Mouse (Mus musculus) hindbrain, embryonic 15.5 days (tissue): ENCODE measurements around the gene Fbln1. TPM values are rescaled to one million over a fixed set of nuclear protein-coding genes. Genes with fewer than 3 reads are reported as not detected.

Experiments
- ATAC-seq: fragments of 200-750 bp; cut with Nextera tagmentation; 2 replicates; pipeline ENCODE4 v1.8.0; 2017; ENCODE audit warnings: low read depth, moderate number of reproducible peaks, moderate TSS enrichment; ENCODE audit not compliant: low FRiP score
- H3K27ac ChIP-seq: fragments of 300-500 bp; sonication (generic); replicated peaks from 2 replicates; pipeline ENCODE4 v1.5.1; 2015; ENCODE audit warnings: mild to moderate bottlenecking, inconsistent platforms
- H3K27me3 ChIP-seq: fragments of 300-500 bp; sonication (generic); 2 replicates; pipeline ENCODE4 v1.6.1; 2015; ENCODE audit warnings: control low read depth, inconsistent platforms
- H3K36me3 ChIP-seq: fragments of 300-500 bp; sonication (generic); 2 replicates; pipeline ENCODE4 v1.6.1; 2015; ENCODE audit warnings: control low read depth, inconsistent platforms
- H3K4me1 ChIP-seq: fragments of 300-500 bp; sonication (generic); replicated peaks from 2 replicates; pipeline ENCODE4 v1.6.1; 2015; ENCODE audit warnings: control low read depth, inconsistent platforms
- H3K4me2 ChIP-seq: fragments of 300-500 bp; sonication (generic); 2 replicates; pipeline ENCODE4 v1.6.1; 2015; ENCODE audit warnings: moderate library complexity, mild to moderate bottlenecking, inconsistent platforms
- H3K4me3 ChIP-seq: fragments of 300-500 bp; sonication (generic); 2 replicates; pipeline ENCODE4 v1.5.1; 2015; ENCODE audit warnings: mild to moderate bottlenecking, inconsistent platforms
- H3K9ac ChIP-seq: fragments of 300-500 bp; sonication (generic); 2 replicates; pipeline ENCODE4 v1.6.1; 2015; ENCODE audit warnings: inconsistent platforms
- H3K9me3 ChIP-seq: fragments of 300-500 bp; sonication (generic); 2 replicates; pipeline ENCODE4 v1.6.1; 2016; ENCODE audit warnings: control low read depth, inconsistent platforms
- WGBS: fragments of 180-500 bp; shearing (Covaris S2); methylation state at CpG from one replicate; pipeline ENCODE4 v1.1.7; 2015; 5-methylcytosine and 5-hydroxymethylcytosine counted together
- polyA plus RNA-seq: library from polyadenylated mRNA; unstranded; fragments of >200 nt; fragmentation: Nextera tagmentation; extraction: Ambion mirVana; gene quantifications from 2 replicates; pipeline ENCODE4 v1.2.1, GENCODE M21; 2015

Fbln1 gene
- polyA plus RNA-seq, 1 experiment from 2014 or later, result 53.6 TPM

DNA sequence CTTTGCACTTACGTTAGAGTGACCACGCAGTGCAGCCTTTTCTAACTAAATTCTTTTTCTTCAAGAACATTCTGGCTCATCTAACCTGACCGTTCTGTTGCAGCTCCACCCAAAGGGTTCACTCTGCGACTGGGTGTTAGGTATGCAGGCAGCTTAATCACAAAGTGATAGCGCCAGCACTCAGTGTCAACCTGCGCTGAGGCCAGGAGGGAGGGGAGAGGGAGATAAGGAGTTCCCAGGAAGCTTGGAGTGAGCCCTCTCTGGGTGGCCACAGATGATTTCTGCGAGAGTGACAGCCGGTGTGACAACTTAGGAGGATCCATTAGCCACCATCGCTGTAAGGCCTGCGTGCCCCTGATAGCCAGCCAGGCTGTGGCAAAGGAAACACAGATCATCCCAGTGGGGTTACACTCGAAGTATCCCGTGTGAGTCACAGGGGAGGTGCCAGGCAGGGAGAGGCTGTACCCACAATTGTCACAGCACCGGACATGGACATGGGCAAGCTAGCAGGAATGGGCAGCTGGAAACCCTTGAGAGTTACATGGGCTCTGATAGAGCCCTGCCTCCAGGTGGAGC is 24.3 kb downstream of the Fbln1 start:
- H3K27me3 ChIP-seq, result no peaks in the 10 kb centered on the region

DNA sequence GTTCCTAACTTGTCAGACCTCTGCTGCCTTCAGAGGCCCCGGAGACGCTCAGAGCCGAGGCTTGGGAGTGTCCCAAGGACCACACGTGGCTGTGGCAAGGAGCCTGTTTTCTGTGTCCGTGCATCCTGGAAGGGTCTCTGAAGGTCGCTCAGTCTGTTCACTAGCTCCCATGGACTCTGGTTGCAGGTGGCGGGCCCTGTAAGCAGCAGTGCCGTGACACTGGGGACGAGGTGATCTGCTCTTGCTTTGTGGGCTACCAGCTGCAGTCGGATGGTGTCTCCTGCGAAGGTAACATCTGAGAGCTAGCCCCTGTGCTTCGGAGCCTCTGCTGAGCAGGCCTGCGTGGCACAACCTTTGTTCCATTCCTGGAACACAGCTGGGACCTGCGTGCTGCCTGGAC is 24.9 kb downstream of the Fbln1 start:
- H3K4me1 ChIP-seq, result no peaks in the 10 kb centered on the region
- WGBS, result 94% methylated on average over 14 of the region's 14 CpGs
- H3K4me3 ChIP-seq, result no peak overlapping the region
- H3K27ac ChIP-seq, result no peak overlapping the region
- H3K9ac ChIP-seq, result no peak overlapping the region
- ATAC-seq, result no peak
- H3K27me3 ChIP-seq, result no peaks in the 10 kb centered on the region
- H3K36me3 ChIP-seq, result no peaks in the 10 kb centered on the region
- no peaks in the 10 kb centered on the region for H3K9me3 ChIP-seq
- H3K4me2 ChIP-seq, result no peak overlapping the region

More for the DNA sequence above, 24.3 kb downstream of the Fbln1 start:
- H3K4me1 ChIP-seq, result no peaks in the 10 kb centered on the region
- H3K9ac ChIP-seq, result no peak overlapping the region
- H3K4me3 ChIP-seq, result no peak overlapping the region
- no peaks in the 10 kb centered on the region for H3K9me3 ChIP-seq
- H3K36me3 ChIP-seq, result no peaks in the 10 kb centered on the region
- no peak overlapping the region for H3K4me2 ChIP-seq
- no peak for ATAC-seq
- 93% methylated on average over 13 of the region's 13 CpGs for WGBS
- H3K27ac ChIP-seq, result no peak overlapping the region

DNA sequence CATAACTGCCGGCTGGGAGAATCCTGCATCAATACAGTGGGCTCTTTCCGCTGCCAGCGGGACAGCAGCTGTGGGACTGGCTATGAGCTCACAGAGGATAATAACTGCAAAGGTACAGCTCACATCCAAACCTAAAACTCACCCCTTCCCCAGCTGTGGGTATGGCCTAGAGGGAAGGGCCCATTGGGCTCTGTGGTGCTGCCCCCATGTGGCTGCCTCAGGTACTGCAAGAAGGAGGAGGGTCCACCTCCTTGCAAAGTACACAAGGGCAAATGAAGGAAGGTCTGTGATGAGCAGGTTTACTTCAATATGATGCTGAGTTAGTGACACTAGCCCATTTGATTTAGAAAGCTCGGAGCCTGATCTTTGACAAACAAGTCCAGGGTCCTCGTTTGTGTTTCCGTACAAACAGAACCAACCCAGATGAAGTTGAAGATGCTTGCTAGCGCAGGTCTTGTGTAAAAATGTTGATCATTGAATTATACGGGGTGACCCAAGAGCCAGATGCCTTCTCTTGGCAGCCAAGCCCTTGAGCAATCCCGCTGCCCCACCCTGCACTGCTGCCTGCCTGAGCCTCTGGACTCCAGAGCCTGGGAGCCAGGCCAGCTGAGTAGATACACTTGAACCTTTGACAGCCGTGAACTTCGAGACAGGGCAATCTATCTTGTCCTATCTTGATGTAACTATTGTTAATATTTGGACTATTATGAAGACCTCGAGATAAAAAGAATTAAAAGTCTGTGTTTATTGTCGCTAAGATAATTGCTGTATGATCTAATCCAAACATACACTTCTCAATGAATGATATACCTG is 25.9 kb downstream of the Fbln1 start:
- Histone ChIP-seq H3K9ac (no peak overlapping the region), H3K4me2 (no peak overlapping the region), H3K4me1 (no peaks in the 10 kb centered on the region), H3K9me3 (no peaks in the 10 kb centered on the region), H3K36me3 (no peaks in the 10 kb centered on the region), H3K4me3 (no peak overlapping the region), H3K27me3 (no peaks in the 10 kb centered on the region), H3K27ac (no peak overlapping the region)
- ATAC-seq, result no peak
- WGBS, result 82% methylated on average over 13 of the region's 13 CpGs

DNA sequence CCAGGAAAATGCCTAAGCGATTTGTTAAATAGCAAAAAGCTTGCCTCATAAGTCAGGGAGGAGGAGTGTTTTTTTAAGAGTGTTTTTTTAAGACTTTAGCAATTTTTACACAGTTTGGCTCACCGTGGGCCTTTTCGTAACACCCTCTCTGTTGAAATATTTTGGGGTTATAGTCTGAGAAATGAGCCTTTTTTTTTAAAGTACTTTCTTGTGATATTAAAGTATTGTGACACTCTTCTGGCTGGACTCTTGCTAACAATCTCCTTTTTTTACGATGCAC is 26.4 kb downstream of the Fbln1 start:
- WGBS, result 98% methylated on average over 4 of the region's 4 CpGs
- no peak overlapping the region for H3K4me2 ChIP-seq
- H3K4me3 ChIP-seq, result no peak overlapping the region
- H3K36me3 ChIP-seq, result no peaks in the 10 kb centered on the region
- no peaks in the 10 kb centered on the region for H3K27me3 ChIP-seq
- H3K27ac ChIP-seq, result no peak overlapping the region
- H3K9me3 ChIP-seq, result no peaks in the 10 kb centered on the region
- no peak overlapping the region for H3K9ac ChIP-seq
- no peaks in the 10 kb centered on the region for H3K4me1 ChIP-seq
- ATAC-seq, result no peak

DNA sequence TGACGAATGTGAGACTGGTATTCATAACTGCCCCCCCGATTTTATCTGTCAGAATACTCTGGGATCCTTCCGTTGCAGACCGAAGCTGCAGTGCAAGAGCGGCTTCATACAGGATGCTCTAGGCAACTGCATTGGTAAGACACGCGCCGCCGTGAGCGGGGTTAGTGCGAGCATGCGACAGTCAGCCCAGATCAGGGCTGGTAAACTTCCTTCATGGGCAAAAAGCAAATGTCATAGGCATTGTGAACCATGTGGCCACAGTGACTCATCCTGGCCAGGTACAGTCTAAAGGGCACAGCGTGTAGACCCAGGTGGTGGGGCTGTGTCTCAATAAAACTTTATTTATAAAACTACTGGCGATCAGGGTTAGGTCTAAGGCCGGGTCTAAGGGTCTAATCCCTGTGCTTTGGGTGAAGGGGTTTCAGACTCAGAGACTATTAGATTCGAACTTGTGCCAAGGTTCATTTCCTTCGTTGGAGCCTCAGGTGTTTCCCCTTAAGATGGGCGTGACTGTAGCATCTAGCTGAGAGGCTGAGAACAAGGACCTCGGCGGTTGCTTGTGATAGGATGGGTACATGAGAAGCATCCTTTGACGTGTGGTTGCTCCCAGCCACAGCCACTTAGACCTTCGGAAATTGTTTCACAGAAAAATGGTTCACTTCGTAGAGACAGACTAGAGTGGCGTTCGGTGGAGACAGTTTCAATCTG is 26.9 kb downstream of the Fbln1 start:
- no peak for ATAC-seq
- Histone ChIP-seq H3K36me3 (no peaks in the 10 kb centered on the region), H3K9ac (no peak overlapping the region), H3K4me1 (no peaks in the 10 kb centered on the region), H3K27me3 (no peaks in the 10 kb centered on the region), H3K27ac (no peak overlapping the region), H3K4me2 (no peak overlapping the region), H3K9me3 (no peaks in the 10 kb centered on the region), H3K4me3 (no peak overlapping the region)
- 95% methylated on average over 25 of the region's 25 CpGs for WGBS

DNA sequence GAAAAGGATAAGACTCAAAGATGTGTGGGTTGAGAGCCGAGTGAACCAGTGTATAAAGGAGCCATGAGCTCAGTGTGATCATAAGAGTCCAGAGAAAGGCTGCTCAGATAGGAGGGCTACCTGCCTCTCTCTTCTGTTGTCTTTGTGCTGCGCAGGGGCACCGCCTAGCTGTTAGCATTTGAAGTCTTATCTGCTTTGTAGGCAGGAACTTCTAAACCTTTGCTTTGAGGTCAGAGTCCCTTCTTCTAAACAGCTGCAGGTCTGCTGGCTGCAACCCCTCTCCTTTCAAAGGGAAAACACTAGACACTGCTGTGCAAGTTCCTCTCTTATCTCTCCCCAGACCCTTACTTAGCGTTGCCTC is 27.5 kb downstream of the Fbln1 start:
- H3K9ac ChIP-seq, result no peak overlapping the region
- no peaks in the 10 kb centered on the region for H3K36me3 ChIP-seq
- no peaks in the 10 kb centered on the region for H3K4me1 ChIP-seq
- no peak for ATAC-seq
- H3K4me3 ChIP-seq, result no peak overlapping the region
- no peaks in the 10 kb centered on the region for H3K27me3 ChIP-seq
- H3K27ac ChIP-seq, result no peak overlapping the region
- no peaks in the 10 kb centered on the region for H3K9me3 ChIP-seq
- 91% methylated on average over 4 of the region's 4 CpGs for WGBS
- H3K4me2 ChIP-seq, result no peak overlapping the region

DNA sequence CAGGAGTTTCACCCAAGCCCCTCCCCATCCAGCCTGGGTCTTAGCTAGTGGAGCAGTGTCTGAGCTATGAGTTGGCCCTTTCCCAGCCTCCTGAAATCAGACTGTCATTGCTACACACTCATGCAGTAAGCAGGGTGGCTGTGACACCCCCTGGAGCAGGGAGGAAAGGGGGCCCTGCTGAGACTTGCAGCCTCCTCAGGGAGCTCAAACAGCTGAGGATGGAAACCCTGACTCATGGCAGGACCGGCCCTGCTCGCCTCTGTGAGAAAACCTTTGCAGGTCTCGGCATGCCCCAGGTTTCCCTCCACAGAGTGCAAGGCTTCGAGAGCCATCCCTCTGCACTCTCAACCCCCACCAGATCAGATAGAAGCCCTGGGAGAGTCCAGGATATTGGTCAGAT is 27.9 kb downstream of the Fbln1 start:
- 89% methylated on average over 4 of the region's 4 CpGs for WGBS
- Histone ChIP-seq H3K4me3 (no peak overlapping the region), H3K27me3 (no peaks in the 10 kb centered on the region), H3K4me1 (no peaks in the 10 kb centered on the region), H3K9ac (no peak overlapping the region), H3K27ac (no peak overlapping the region), H3K9me3 (no peaks in the 10 kb centered on the region), H3K36me3 (no peaks in the 10 kb centered on the region), H3K4me2 (no peak overlapping the region)
- no peak for ATAC-seq

DNA sequence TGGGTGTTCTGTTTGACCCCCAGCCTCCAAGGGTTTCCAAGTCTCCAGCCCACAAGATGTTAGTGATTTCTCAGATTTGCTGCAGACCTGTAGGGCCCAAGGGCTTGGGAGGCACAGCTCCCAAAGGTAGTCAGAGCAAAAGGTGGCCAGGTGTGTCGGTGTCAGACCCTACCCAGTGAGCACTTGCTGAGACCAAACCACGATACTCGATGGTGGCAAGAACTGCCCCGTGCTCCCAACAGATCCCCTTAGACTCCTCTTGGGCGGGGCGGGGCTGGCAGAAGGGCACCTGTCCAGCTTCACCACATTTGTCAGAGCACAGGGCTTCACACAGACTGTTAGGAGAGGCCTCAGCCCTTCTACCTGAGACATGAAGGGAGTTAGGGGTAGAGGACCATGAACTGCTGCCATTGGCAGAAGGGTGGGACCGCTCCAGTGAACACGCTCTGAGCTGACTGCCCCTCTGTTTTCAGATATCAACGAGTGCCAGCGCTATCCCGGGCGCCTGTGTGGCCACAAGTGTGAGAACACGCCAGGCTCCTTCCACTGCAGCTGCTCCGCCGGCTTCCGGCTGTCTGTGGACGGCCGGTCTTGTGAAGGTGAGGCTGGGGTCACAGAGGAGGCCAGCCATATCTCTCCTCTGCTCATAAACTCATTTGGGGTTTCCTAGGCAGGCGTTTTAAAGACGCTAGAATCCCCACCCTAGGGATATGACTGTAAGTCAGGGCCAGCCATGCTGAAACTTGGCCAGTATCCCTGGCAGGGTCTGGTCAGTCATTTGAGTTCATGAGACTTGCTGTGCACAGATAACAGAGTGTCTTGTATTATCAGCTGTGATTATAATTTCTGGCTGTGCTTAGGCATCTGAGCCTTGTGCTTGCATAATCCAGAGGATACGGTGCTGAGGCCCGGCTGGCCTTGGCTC is 33.3 kb downstream of the Fbln1 start:
- Histone ChIP-seq H3K27me3 (no peaks in the 10 kb centered on the region), H3K4me2 (no peak overlapping the region), H3K27ac (no peak overlapping the region), H3K4me3 (no peak overlapping the region), H3K9me3 (no peaks in the 10 kb centered on the region), H3K9ac (no peak overlapping the region), H3K36me3 (no peaks in the 10 kb centered on the region), H3K4me1 (no peaks in the 10 kb centered on the region)
- ATAC-seq, result no peak
- whole genome bisulfite sequencing, result 85% methylated on average over 22 of the region's 22 CpGs

DNA sequence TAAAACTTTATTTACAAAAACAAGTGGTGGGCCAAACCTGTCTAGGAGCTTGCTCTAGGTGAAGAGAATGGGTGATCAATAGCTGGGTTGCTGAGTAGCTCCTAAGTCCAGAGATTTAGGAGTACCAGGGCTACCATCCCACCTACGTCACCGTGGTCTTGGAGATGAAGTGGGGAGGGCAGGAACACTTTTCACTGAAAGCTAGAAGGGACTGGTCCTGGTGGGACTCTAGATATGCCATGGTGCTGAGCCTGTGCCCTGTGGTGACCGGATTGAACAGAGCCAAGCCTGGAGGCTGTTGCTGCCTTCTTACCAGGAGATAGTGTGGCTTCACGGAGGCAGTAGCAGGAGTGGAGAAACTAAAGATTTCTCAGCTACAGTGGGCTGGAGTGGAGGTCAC is 34.3 kb downstream of the Fbln1 start:
- WGBS, result 94% methylated on average over 4 of the region's 4 CpGs
- ATAC-seq, result no peak
- H3K27me3 ChIP-seq, result no peaks in the 10 kb centered on the region
- no peak overlapping the region for H3K9ac ChIP-seq
- no peak overlapping the region for H3K4me3 ChIP-seq
- H3K9me3 ChIP-seq, result no peaks in the 10 kb centered on the region
- H3K4me2 ChIP-seq, result no peak overlapping the region
- H3K4me1 ChIP-seq, result no peaks in the 10 kb centered on the region
- H3K27ac ChIP-seq, result no peak overlapping the region
- no peaks in the 10 kb centered on the region for H3K36me3 ChIP-seq

DNA sequence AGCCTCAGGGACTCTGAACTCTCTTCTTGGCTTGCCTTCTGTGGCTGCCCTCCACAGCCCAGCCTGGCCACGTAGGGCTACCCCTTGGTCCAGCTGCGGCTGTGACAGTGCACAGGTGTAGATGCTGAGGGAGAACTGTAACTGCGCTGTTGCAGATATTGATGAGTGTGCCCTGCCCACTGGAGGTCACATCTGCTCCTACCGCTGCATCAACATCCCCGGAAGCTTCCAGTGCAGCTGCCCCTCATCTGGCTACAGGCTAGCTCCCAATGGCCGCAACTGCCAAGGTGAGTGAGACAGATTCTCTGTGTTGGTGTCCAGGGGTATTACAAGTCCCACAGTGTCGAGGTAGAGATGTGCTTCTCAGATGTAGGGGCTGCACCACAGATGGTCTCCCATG is 36.1 kb downstream of the Fbln1 start:
- no peak overlapping the region for H3K27ac ChIP-seq
- H3K4me2 ChIP-seq, result no peak overlapping the region
- no peak overlapping the region for H3K9ac ChIP-seq
- no peaks in the 10 kb centered on the region for H3K4me1 ChIP-seq
- no peak overlapping the region for H3K4me3 ChIP-seq
- 92% methylated on average over 7 of the region's 7 CpGs for WGBS
- no peaks in the 10 kb centered on the region for H3K27me3 ChIP-seq
- no peak for ATAC-seq
- H3K36me3 ChIP-seq, result no peaks in the 10 kb centered on the region
- H3K9me3 ChIP-seq, result no peaks in the 10 kb centered on the region

DNA sequence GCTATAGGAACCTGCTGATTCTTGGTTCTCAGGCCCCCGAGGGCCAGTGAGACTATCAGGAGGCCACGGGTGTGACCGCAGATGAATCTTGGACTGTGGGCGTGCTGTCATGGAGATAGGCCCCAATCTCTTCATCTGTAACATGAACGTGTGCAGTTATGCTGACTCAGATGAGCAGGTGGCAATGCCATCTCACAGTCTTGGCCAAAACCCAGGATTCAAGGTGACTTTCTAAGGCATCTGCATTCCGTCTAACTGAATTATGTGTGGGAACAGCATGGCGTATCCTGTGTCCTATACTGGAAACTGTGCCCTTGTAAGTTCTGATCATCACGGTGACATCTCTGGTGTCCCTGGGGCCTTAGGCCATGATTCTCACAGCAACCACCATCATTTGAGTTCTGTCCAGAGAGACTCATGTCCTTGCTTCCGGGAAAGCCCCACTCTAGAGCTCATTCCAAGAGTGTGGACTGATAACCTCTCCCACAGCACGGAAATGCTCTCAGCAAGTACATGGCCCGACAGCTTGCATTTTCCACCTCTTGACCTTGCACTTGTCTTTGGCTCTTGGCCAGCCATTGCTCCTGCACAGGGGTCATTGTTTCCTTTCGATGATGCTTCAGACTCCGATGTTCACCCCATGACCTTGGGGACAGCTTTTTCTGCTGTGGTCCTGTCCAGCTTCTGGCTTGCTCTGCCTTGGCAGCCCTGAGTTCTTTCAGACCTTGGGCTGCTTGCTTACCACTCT is 38.8 kb downstream of the Fbln1 start:
- no peak overlapping the region for H3K27ac ChIP-seq
- 86% methylated on average over 13 of the region's 13 CpGs for WGBS
- H3K36me3 ChIP-seq, result no peaks in the 10 kb centered on the region
- H3K9ac ChIP-seq, result no peak overlapping the region
- H3K4me1 ChIP-seq, result no peaks in the 10 kb centered on the region
- H3K27me3 ChIP-seq, result no peaks in the 10 kb centered on the region
- no peaks in the 10 kb centered on the region for H3K9me3 ChIP-seq
- H3K4me3 ChIP-seq, result no peak overlapping the region
- no peak for ATAC-seq
- H3K4me2 ChIP-seq, result no peak overlapping the region
